Mouse (Mus musculus) bone marrow, adult 2 months (tissue): ENCODE data around the gene Dusp11. TPM values are rescaled to one million over a fixed set of nuclear protein-coding genes. Genes with fewer than 3 reads are reported as not detected.
"Not testable (repeated sequence)": the region's sequence is repeated elsewhere in the genome, so short reads cannot be mapped to it uniquely, and the experiment has no call there.

ENCODE experiments used
- H3K27ac ChIP-seq: fragments of 200-500 bp; 2 replicates; pipeline ENCODE4 v1.5.1; 2012; ENCODE audit warnings: low read depth, mild to moderate bottlenecking, control low read depth, inconsistent platforms, low read length; ENCODE audit not compliant: control insufficient read depth, poor library complexity, insufficient read depth
- H3K4me1 ChIP-seq: fragments of 200-500 bp; 2 replicates; pipeline ENCODE4 v1.6.1; 2011; ENCODE audit warnings: low read length; ENCODE audit not compliant: control insufficient read depth, insufficient read depth
- H3K4me3 ChIP-seq: fragments of 200-500 bp; replicated peaks from 2 replicates; pipeline ENCODE3; 2011; ENCODE audit warnings: mild to moderate bottlenecking, low read depth, low read length, control low read depth; ENCODE audit not compliant: control insufficient read depth
- CTCF ChIP-seq: fragments of 200-500 bp; IDR thresholded peaks from 2 replicates; pipeline ENCODE4 v1.5.1; 2011; ENCODE audit warnings: low read length, control low read depth; ENCODE audit not compliant: control insufficient read depth, insufficient read depth
- POLR2A ChIP-seq: fragments of 200-500 bp; IDR thresholded peaks from 2 replicates; pipeline ENCODE4 v1.6.1; 2011; ENCODE audit warnings: low read depth, mild to moderate bottlenecking, control low read depth, low read length, borderline replicate concordance; ENCODE audit not compliant: control insufficient read depth
- WGBS: fragments of 180-500 bp; shearing (Covaris S2); methylation state at CpG from one replicate; pipeline ENCODE4 v1.1.7; 2018; 5-methylcytosine and 5-hydroxymethylcytosine counted together
- polyA plus RNA-seq: library from polyadenylated mRNA; stranded (reverse); fragments of >200 nt; gene quantifications from 2 replicates; pipeline ENCODE4 v1.2.4, GENCODE M21; 2011; ENCODE audit warnings: low replicate concordance; ENCODE audit not compliant: missing spikeins, insufficient read depth, insufficient read length

The Dusp11 gene
- polyA plus RNA-seq, 1 experiment = 50.6 TPM

DNA sequence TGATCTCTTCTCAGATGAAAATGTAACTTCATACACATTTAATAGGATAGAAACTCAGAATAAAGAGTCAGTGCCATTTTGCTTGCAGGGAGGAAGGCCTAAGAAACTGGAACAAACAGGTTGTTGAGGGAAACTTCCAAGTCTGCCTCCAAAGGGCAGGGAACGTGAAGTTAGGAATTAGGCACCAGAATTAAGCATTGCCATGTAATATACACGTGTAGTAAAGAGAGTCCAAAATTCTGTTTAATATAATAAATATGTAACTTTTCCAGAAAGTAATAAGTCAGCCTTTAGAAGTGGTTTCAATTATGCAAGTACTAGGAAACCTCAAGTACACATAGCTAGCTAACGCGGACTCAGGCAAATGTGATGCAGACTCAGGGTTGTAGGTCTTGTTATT is 42.1 kb downstream of the Dusp11 start:
- Histone ChIP-seq H3K27ac (no peak overlapping the region), H3K4me1 (peaks cover 2% of the 10 kb centered on the region; the same call in 1 of the 2 replicates), H3K4me3 (no peak overlapping the region)
- no peak for TF ChIP-seq CTCF
- WGBS = 86% methylated on average over 4 of the region's 4 CpGs

DNA sequence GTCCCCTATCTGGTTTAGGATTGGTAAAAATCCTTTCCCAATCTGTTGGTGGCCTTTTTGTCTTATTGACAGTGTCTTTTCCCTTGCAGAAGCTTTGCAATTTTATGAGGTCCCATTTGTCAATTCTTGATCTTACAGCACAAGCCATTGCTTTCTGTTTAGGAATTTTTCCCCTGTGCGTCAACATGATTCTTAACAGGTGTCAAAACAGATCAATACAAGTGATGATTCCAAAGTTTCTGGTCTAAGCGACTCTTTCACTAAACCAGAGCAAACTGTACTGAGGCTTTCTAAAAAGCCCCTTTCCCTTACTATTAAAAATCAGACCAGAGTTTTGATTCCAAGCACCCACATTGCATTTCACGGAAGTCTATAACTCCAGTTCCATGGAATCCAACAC is 43.1 kb downstream of the Dusp11 start:
- H3K4me1 ChIP-seq, H3K27ac ChIP-seq, H3K4me3 ChIP-seq: not testable (repeated sequence)
- WGBS = 93% methylated on average over 3 of the region's 3 CpGs

DNA sequence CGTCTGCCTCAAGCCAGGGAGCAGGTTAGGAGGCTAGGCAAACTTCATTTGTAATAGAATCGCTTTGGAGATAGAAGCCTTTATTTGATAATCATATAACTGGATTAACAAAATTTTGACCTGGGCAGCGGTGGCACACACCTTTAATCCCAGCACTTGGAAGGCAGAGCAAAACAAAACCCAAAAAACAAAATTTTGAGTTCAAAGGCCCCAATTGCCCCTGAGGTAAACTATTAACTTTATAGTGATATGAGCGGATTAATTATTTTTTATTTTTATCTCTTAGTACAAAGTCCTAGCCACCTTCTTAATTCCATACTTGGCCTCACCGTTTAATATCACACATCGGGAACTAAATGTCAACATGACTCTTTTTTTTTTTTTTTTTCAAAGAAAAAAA is 44.9 kb downstream of the Dusp11 start:
- no peak overlapping the region for H3K27ac ChIP-seq
- peak overlapping the region; percentile 49 for H3K4me3 ChIP-seq
- peaks cover 2% of the 10 kb centered on the region; the same call in 1 of the 2 replicates for H3K4me1 ChIP-seq
- WGBS = 80% methylated on average over 6 of the region's 6 CpGs
- no peak for TF ChIP-seq CTCF
- no peak for TF ChIP-seq POLR2A

DNA sequence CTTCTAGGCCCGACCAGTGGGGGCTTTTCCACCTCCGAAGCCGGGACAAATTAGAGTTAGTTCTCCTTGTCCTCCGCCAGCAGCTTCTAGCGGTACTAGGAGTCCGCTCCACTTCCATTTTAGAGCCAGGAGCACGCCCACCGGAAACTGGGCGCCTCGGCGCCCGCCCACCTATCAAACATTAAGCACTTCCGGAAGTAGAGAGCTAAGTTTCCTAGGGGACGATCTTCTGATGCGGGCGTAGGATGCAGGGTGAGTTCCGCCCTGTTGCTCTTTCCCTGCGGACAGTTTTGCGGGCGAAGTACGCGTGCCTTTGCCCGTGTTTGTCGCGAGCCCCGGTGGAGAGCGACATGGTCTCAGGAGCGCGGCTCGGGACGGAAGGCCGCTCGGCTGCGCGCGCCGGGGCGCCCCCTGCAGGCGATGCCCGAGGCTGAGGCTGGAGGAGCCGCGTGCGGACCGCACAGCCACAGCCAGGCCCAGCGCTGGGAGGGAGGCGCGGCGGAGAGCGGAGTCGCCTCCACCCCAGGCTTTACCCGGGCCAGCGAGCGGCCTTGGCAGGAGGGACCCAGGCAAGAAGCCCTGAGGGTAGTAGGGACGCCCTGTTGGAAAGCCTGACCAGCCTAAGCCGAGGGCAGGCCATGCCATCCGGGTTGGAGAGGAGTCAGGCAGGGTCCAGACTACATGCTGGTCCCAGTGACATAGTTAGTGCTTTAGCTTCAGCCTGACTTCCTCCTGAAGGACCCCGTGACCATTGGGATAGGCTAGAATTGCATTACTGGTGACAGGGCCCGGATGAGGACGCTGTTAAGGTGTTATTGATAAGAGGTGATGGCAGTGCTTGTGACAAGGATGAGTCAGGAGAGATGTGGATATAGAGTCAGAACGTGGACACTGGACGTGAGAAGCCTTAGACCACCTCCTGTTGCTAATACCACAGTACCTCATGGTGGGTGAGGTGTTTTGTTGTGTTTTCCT is 45.6 kb downstream of the Dusp11 start, which contains the start of gene Nat8f1:
Gene Nat8f1 (minus strand): TSS at position 149 of the 975 bp plus-strand sequence.
- WGBS = 1% methylated on average over 61 of the region's 61 CpGs
- H3K27ac ChIP-seq = peak within 1 kb of the TSS; percentile 95

DNA sequence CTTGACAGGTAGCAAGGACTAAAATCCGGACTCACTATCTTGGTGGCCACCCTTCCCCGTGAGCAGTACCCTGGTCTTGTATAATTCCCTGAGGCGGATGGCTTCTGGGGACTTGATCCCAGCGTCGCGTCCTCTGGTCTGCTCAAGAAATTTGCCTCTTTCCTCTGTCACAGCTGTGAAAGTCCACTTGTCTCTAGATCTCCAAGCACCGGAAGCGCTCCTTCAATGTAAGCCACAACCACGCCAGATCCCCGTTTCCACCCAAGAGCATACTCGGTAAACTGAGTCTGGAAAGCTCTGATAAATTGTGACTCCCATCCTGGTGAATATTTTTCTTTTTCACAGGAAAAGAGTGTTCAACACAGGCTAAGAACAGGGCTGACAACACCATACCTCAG is 46.3 kb downstream of the Dusp11 start:
- TF ChIP-seq CTCF (no peak), POLR2A (no peak)
- WGBS = under 1% methylated on average over 11 of the region's 11 CpGs
- H3K27ac ChIP-seq = peak overlapping the region; percentile 95
- peak overlapping the region; percentile 98 for H3K4me3 ChIP-seq
- peaks cover 2% of the 10 kb centered on the region; the same call in 1 of the 2 replicates for H3K4me1 ChIP-seq

More for the DNA sequence above, 45.6 kb downstream of the Dusp11 start, which contains the start of gene Nat8f1:
- not testable (repeated sequence) for H3K4me1 ChIP-seq
- peak; percentile 39; the same call in 1 of the 2 replicates for TF ChIP-seq CTCF
- peak within 1 kb of the TSS; percentile 98 for H3K4me3 ChIP-seq

DNA sequence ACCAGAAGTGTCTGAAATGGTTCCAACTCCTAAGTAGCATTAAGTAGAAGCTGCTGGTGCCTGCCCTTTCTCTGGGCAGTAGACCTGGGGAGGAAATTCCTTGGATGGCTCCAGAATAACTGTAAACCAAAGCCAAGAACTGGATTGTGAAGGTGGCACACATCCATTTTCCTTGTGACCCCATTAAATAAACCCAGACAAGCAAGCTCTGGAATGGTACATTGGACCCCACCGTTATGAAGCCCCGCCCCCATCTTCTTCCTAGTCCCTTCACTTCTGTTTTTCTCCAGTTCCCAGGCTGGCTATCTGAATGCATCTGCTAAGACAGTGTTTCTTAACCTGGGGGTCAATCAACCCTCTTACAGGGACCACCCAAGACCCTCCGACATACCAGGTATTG is 49.9 kb downstream of the Dusp11 start, which contains the start of gene Tprkb:
Gene Tprkb (plus strand): TSS at position 279 of the 400 bp plus-strand sequence.
- H3K27ac ChIP-seq = no peak within 1 kb of the TSS
- WGBS = 26% methylated on average over 3 of the region's 3 CpGs
- peaks cover 2% of the 10 kb centered on the region; the same call in 1 of the 2 replicates for H3K4me1 ChIP-seq
- TF ChIP-seq POLR2A (no peak), CTCF (no peak)
- H3K4me3 ChIP-seq = no peak within 1 kb of the TSS

DNA sequence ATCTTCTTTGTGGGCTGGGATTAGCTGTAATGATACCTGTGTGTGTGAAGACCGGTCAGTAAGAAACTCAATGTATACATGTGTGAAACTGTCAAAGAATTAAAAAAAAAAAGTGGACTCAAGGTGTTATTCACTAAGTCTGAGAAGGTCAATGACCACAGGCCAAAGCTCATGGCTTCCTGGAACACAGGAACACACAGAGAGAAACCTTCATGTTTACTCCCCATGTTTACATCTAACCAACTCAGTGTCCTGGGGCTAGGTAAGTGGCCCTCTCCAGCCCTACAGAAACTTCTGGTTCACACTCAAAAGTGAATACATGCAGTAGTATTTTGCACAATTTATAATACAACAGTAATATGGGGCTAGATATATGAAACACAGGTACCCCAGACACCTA is 51.8 kb downstream of the Dusp11 start:
- 84% methylated on average over 1 of the region's 1 CpGs for WGBS
- Histone ChIP-seq H3K4me3 (no peak overlapping the region), H3K27ac (no peak overlapping the region), H3K4me1 (no peaks in the 10 kb centered on the region; the same call in 1 of the 2 replicates)
- no peak for TF ChIP-seq CTCF
- TF ChIP-seq POLR2A = no peak

DNA sequence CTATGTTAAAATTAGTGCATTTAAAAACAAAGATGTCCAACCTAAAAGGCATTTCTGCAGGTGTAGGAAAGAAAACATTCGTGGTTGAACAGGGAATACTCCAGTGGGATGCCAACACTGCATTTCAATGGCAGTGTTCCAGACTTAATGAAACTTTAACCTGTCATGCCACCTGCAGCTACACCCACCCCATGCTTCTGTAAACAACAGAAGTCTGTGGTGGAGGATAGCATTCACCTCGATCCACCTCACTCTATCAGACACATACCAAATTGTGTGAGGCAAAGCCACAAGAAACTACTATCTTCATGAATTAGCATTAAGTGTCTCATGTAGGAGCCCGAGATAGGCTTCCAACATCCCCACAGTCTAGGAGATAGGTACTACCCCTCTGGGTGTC is 53.1 kb downstream of the Dusp11 start:
- H3K27ac ChIP-seq = no peak overlapping the region
- WGBS = 60% methylated on average over 3 of the region's 3 CpGs
- H3K4me3 ChIP-seq = no peak overlapping the region
- no peaks in the 10 kb centered on the region; the same call in 1 of the 2 replicates for H3K4me1 ChIP-seq
- TF ChIP-seq POLR2A = no peak
- no peak for TF ChIP-seq CTCF

DNA sequence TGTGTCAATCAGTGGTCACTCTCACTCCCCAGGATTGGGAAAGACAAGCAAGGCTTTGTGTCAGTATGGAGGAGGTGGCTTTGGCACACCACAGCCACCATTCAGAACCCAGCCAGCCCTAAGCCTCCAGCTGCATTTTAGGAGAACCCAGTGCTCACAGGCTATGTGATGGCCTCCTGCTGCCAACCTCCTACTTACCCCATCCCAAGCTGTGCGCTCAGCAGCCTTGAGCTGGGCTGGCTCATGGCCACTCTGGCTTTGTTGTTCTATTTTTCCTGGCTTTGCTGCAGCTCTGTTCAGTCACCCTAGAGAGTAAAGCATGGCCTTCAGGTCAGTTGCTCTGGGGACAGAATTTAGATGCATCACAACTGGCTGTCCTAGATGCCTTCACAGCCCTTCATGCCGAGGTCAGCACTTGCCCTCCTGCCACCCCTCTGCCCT is 54.5 kb downstream of the Dusp11 start:
- 81% methylated on average over 2 of the region's 2 CpGs for WGBS
- not testable (repeated sequence) for H3K27ac ChIP-seq, H3K4me1 ChIP-seq, H3K4me3 ChIP-seq
